Mouse (Mus musculus) liver, adult (tissue): Measurements from ENCODE around the gene Eif5b.

Experiments used
- GATA4 ChIP-seq: IDR thresholded peaks from 2 replicates; pipeline ENCODE4 v1.6.1; 2014; ENCODE audit warnings: mild to moderate bottlenecking, low read length; ENCODE audit not compliant: insufficient replicate concordance

The Eif5b gene

DNA sequence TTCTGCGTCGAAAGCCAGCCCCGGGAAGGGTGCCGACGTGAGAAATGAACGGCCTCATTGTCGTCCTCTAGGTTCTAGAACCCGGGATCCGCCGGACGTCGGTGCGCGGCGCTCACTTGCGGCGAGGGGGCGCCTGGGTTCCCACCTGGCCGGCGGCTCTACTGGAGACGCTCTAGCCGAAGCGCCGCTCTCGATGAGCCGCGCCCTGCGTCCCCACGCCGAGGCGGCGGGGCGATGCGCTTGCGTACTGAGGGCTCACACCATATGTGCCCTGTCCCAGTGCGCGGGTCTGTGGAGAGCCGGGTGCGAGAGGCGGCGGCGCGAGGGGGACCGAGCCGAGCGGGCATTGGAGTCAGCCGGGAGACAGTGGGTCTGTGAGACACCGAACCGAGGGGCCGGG, at the start of gene Eif5b, which contains the start of gene Txndc9:
Eif5b (plus strand) TSS at position 144 of the 400 bp plus-strand sequence.
Txndc9 (minus strand) TSS at position 27 of the 400 bp plus-strand sequence.
- peak; percentile 61; the same call in 1 of the 2 replicates for TF ChIP-seq GATA4

DNA sequence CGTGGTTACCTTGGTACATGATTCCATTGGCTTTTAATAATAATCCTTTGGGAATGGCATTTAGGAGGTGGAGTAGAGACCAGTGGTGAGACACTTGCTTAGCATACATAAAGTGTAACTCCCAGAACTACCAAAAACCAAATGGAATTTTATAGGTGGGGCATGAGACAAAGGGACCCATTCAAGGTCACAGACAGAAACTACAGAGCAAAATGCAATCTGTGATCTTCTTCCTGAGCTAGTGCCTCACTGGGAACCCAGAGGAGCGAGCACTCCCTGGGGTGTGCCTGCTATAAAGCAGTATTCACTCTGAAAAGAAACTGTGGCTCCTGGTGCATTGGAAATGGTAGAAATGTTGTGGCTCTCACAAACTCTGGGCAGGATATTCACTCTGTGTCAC, 48.9 kb upstream of the Eif5b start:
- TF ChIP-seq GATA4, result no peak

DNA sequence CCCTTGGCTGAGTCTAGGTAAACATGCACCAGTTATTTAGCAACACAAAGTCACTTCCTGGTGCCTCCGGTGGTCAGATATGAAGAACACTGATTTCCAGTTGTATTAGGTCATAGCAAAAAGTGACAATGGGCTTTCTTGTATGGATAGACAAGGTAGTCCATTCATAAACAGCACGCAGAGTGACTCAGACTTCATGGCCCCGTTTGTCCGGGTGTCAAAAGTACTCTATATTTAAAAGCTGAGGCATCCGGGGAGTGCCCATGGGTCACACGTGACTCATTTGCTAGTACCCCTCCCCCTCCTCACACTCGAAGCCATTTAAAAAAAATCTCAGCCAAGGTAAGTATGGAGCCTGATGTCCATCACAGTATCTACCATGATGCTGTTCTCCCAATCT, 43.0 kb upstream of the Eif5b start:
- no peak for TF ChIP-seq GATA4

GRCm38 (mm10) chr1:37955251-37955650, 42.6 kb upstream of the Eif5b start:
- TF ChIP-seq GATA4, result no peak

GRCm38 (mm10) chr1:37956690-37957431, 40.9 kb upstream of the Eif5b start:
- no peak for TF ChIP-seq GATA4

GRCm38 (mm10) chr1:37957659-37958058, 40.2 kb upstream of the Eif5b start, which contains the start of gene Lyg1:
TSS of gene Lyg1 (minus strand) at chr1:37957759.
- TF ChIP-seq GATA4, result no peak

GRCm38 (mm10) chr1:37958516-37958915, 39.3 kb upstream of the Eif5b start:
- TF ChIP-seq GATA4, result no peak

- no peak for TF ChIP-seq GATA4
Measured at GRCm38 (mm10) chr1:37959486-37959885, 38.3 kb upstream of the Eif5b start.

- no peak for TF ChIP-seq GATA4
Measured at GRCm38 (mm10) chr1:37965571-37965970, 32.2 kb upstream of the Eif5b start.

- TF ChIP-seq GATA4, result no peak
Measured at GRCm38 (mm10) chr1:37968746-37969145, 29.1 kb upstream of the Eif5b start.

- TF ChIP-seq GATA4, result no peak
Measured at GRCm38 (mm10) chr1:37971520-37971919, 26.3 kb upstream of the Eif5b start.

- TF ChIP-seq GATA4, result no peak
Measured at GRCm38 (mm10) chr1:37977303-37977702, 20.5 kb upstream of the Eif5b start.

DNA sequence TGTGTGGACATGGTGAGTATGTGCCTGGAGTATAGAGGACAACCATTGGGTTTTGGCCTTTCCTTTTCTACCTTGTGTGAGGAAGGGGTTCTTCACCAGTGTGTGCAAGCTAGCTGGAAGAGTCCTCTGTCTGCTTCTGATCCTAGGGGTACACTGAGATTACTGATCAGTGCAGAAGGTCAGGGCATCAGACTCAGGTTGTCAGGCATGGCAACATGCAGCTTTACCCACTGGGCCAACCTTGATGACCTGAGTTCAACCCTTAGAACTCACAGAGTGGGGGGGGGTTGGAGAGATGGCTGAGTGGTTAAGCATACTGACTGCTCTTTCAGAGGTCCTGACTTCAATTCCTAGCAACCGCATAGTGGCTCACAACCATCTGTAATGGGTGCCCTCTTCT, 13.5 kb upstream of the Eif5b start:
- TF ChIP-seq GATA4, result no peak

- TF ChIP-seq GATA4, result no peak
Measured at GRCm38 (mm10) chr1:37985764-37986323, 12.0 kb upstream of the Eif5b start.

DNA sequence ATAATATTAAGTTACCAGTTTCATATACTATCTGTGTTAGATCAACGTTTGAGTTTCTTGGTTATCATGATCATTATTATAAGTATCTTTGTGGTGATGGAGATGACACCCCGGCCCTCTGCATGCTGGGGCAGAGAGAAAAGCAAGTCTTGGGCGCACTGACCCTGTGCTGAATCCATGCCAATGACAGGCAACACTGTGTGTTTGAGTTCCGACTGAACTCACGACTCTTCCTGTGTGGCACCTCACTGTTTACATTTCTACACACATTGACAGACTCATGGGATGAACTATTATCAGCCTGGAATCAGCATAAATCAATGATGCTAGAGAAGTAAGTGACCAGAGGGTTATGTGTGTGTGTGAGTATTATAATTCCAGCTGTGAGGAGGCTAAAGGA, 10.0 kb upstream of the Eif5b start:
- no peak for TF ChIP-seq GATA4

- TF ChIP-seq GATA4, result no peak
Measured at GRCm38 (mm10) chr1:37996226-37996625, 1.6 kb upstream of the Eif5b start.
